7 mouse cellular contexts compared by ENCODE assay signal in the genomic region with DNA sequence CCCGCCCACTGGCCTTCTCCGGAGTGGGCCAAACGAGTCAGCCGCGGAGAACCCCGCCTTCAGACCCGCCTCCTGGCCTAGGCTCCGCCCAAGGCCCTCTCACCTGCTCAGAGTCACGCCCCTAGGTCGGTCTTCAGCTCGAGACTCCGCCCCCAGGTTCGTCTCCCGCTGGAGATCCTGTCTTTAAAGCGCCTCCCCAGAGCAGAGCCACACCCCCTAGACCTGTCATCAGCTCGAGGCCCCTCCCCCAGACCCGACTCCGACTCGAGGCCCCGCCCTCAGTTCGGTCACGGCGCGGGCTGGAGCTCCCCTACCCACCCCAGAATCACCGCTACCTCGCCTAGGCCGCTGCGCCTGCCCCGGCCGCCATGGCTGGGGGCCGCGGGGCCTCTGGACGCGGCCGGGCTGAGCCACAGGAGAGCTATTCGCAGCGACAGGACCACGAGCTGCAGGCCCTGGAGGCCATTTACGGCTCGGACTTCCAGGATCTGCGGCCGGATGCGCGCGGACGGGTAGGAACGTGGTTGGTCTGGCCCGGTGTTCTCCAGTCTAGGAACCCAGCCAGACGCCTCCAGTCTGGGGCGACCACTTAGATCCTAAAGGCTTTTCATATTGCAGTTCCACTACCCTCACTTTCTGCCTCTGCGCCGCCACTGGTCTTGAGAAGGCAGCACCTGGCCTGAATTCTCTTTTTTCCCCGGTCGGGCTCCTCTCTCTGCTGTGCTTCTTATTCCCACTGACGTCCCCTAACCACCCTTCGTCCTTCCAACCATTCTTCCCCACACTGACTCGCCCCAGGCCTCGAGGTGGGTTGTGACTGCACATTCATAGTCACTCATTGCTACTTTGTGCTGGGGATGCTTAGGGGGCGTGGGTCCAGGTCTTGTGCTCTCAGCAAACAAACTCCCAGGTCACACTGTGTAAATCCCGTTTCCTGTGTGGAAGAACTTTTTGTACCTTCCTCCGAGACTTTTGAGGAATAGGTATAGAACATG. TPM values are rescaled to one million over a fixed set of nuclear protein-coding genes. Genes with fewer than 3 reads are reported as not detected.
DNase-seq lines count a peak whose midpoint lies in the region; ATAC-seq lines count a peak whose summit lies in the region.

A gene (plus strand): TSS at position 278 of the 995 bp plus-strand sequence.

- no peaks in the 10 kb centered on the region for H3K9me3 ChIP-seq in intestine, embryonic 16.5 days (ENCODE audit: control insufficient read depth, low read length)
- H3K9me3 ChIP-seq in midbrain, embryonic 11.5 days (ENCODE audit: control insufficient read depth, low read length) = no peaks in the 10 kb centered on the region

- peak within 1 kb of the TSS; percentile 93 for H3K9ac ChIP-seq in intestine, embryonic 16.5 days (ENCODE audit: low read depth, low read length)
- peak within 1 kb of the TSS; percentile 83 for H3K9ac ChIP-seq in midbrain, embryonic 11.5 days (ENCODE audit: low read length)

- ATAC-seq in intestine, embryonic 16.5 days = peak; percentile 99
- ATAC-seq in midbrain, embryonic 11.5 days (ENCODE audit: low FRiP score) = peak; percentile 98

- no peaks in the 10 kb centered on the region for H3K36me3 ChIP-seq in intestine, embryonic 16.5 days (ENCODE audit: control insufficient read depth, insufficient read depth, low read length)
- H3K36me3 ChIP-seq in midbrain, embryonic 11.5 days (ENCODE audit: control insufficient read depth, insufficient read depth, low read length) = no peaks in the 10 kb centered on the region

- H3K27ac ChIP-seq in intestine, embryonic 16.5 days (ENCODE audit: low read length) = peak within 1 kb of the TSS; percentile 88
- peak within 1 kb of the TSS; percentile 67 for H3K27ac ChIP-seq in midbrain, embryonic 11.5 days (ENCODE audit: low read depth, low read length)

- peak within 1 kb of the TSS; percentile 76 for H3K4me2 ChIP-seq in intestine, embryonic 16.5 days (ENCODE audit: low read depth, low read length)
- H3K4me2 ChIP-seq in midbrain, embryonic 11.5 days = peak within 1 kb of the TSS; percentile 74

- intact Hi-C loops in left cerebral cortex, postnatal 36 days (cut with DNase I) = no loop called here

- peak; percentile 100 for DNase-seq in adrenal gland, adult 8-10 months
- peak; percentile 99 for DNase-seq in embryo, embryonic 9.5 days (ENCODE audit: extremely low spot score)
- peak; percentile 89 to 95 for DNase-seq in gastrocnemius, postnatal 4 days (ENCODE audit: low spot score in 2 of 2)
- peak; percentile 97 for DNase-seq in left cerebral cortex, postnatal 36 days (ENCODE audit: low spot score in 2 of 2)
- DNase-seq in midbrain, embryonic 11.5 days (ENCODE audit: low spot score, missing footprints) = peak; percentile 99
- DNase-seq in skeletal muscle tissue, adult 2 months (ENCODE audit: low read depth, low spot score) = peak; percentile 98

- no peaks in the 10 kb centered on the region for H3K27me3 ChIP-seq in intestine, embryonic 16.5 days (replicated peaks; ENCODE audit: control insufficient read depth, insufficient read depth, low read length)
- H3K27me3 ChIP-seq in midbrain, embryonic 11.5 days (ENCODE audit: control insufficient read depth, insufficient read depth, low read length) = no peaks in the 10 kb centered on the region

- under 1% methylated on average over 61 of the region's 61 CpGs for WGBS in intestine, embryonic 16.5 days
- WGBS in midbrain, embryonic 11.5 days = under 1% methylated on average over 61 of the region's 61 CpGs

- peaks cover 8% of the 10 kb centered on the region for H3K4me1 ChIP-seq in intestine, embryonic 16.5 days (ENCODE audit: control insufficient read depth, insufficient read depth, low read length)
- H3K4me1 ChIP-seq in midbrain, embryonic 11.5 days (ENCODE audit: control insufficient read depth, insufficient read depth, low read length) = peaks cover 5% of the 10 kb centered on the region

- H3K4me3 ChIP-seq in intestine, embryonic 16.5 days (ENCODE audit: low read length) = peak within 1 kb of the TSS; percentile 86
- peak within 1 kb of the TSS; percentile 69 for H3K4me3 ChIP-seq in midbrain, embryonic 11.5 days (ENCODE audit: low read depth, low read length)

RNA-seq across cellular contexts. Expression of the gene that starts here (rescaled TPM):
- total RNA-seq in adrenal gland, adult 8-10 months (2022) = 10 to 100 TPM; 17.1 to 32.5 (median 26.1) TPM
- total RNA-seq in gastrocnemius, postnatal 4 days (2021) = 10 to 100 TPM; 11.0 to 11.6 TPM
- polyA plus RNA-seq in intestine, embryonic 16.5 days (2015; fragmentation: Nextera tagmentation; extraction: Ambion mirVana) = 9.0 and 9.5 TPM in 2 replicates
- 10 to 100 TPM; 18.1 to 24.8 TPM for total RNA-seq in left cerebral cortex, postnatal 36 days (2021)
- 11.6 and 11.8 TPM in 2 replicates for polyA plus RNA-seq in midbrain, embryonic 11.5 days (2014; fragmentation: Nextera tagmentation; extraction: Ambion mirVana)

Comparison
In these comparisons a context has a peak if more than half of its experiments do, and no peak if none do; other contexts are left out.
1. Peak in every context shown above with its lines: DNase-seq, ATAC-seq, H3K4me3 ChIP-seq and H3K27ac ChIP-seq.